Mouse (Mus musculus): ENCODE data around the gene Ssbp3. TPM values are rescaled to one million over a fixed set of nuclear protein-coding genes. Genes with fewer than 3 reads are reported as not detected.

The Ssbp3 gene
- polyA plus RNA-seq, 1 experiment from 2014 or later: 332 TPM

- 0 out of 2 replicates have a peak overlapping the region, but pooled peaks have one; percentile 5 for H3K4me3 ChIP-seq
- H3K9ac ChIP-seq: peak overlapping the region; percentile 26; the same call in 1 of the 2 replicates
- ATAC-seq (ENCODE audit: low FRiP score, low read depth): peak; percentile 83
Observed at GRCm38 (mm10) chr4:106939223-106939918, 28.9 kb downstream of the Ssbp3 start.

GRCm38 (mm10) chr4:106939919-106940227 is 29.4 kb downstream of the Ssbp3 start:
- Histone ChIP-seq H3K4me3 (0 out of 2 replicates have a peak overlapping the region, but pooled peaks have one; percentile 5), H3K4me2 (replicated peaks) (peak overlapping the region; percentile 41), H3K27me3 (replicated peaks) (no peaks in the 10 kb centered on the region), H3K9ac (peak overlapping the region; percentile 26; the same call in 1 of the 2 replicates), H3K9me3 (no peaks in the 10 kb centered on the region), H3K27ac (peak overlapping the region; percentile 61; the same call in 1 of the 2 replicates), H3K36me3 (peaks cover 17% of the 10 kb centered on the region; the same call in 1 of the 2 replicates), H3K4me1 (peaks cover 96% of the 10 kb centered on the region)
- no peak for ATAC-seq (ENCODE audit: low FRiP score, low read depth)
- WGBS: 41% methylated on average over 4 of the region's 4 CpGs

More at GRCm38 (mm10) chr4:106939223-106939918, 28.9 kb downstream of the Ssbp3 start:
- Histone ChIP-seq H3K4me2 (replicated peaks) (peak overlapping the region; percentile 41), H3K4me1 (peaks cover 98% of the 10 kb centered on the region), H3K9me3 (no peaks in the 10 kb centered on the region), H3K36me3 (peaks cover 20% of the 10 kb centered on the region; the same call in 1 of the 2 replicates), H3K27me3 (replicated peaks) (no peaks in the 10 kb centered on the region), H3K27ac (peak overlapping the region; percentile 61; the same call in 1 of the 2 replicates)
- WGBS: 8% methylated on average over 6 of the region's 6 CpGs

GRCm38 (mm10) chr4:106940945-106941344 is 30.4 kb downstream of the Ssbp3 start:
- Histone ChIP-seq H3K9me3 (no peaks in the 10 kb centered on the region), H3K4me3 (no peak overlapping the region), H3K27me3 (replicated peaks) (no peaks in the 10 kb centered on the region), H3K27ac (no peak overlapping the region), H3K4me2 (replicated peaks) (no peak overlapping the region), H3K9ac (no peak overlapping the region), H3K4me1 (peaks cover 95% of the 10 kb centered on the region), H3K36me3 (peaks cover 8% of the 10 kb centered on the region; the same call in 1 of the 2 replicates)
- no peak for ATAC-seq (ENCODE audit: low FRiP score, low read depth)
- 63% methylated on average over 6 of the region's 6 CpGs for WGBS

GRCm38 (mm10) chr4:106941475-106941874 is 31.0 kb downstream of the Ssbp3 start:
- Histone ChIP-seq H3K36me3 (peaks cover 8% of the 10 kb centered on the region; the same call in 1 of the 2 replicates), H3K4me3 (no peak overlapping the region), H3K27me3 (replicated peaks) (no peaks in the 10 kb centered on the region), H3K9ac (no peak overlapping the region), H3K4me2 (replicated peaks) (no peak overlapping the region), H3K9me3 (no peaks in the 10 kb centered on the region), H3K4me1 (peaks cover 95% of the 10 kb centered on the region), H3K27ac (no peak overlapping the region)
- ATAC-seq (ENCODE audit: low FRiP score, low read depth): no peak

- no peak overlapping the region for H3K27ac ChIP-seq
- no peaks in the 10 kb centered on the region for H3K9me3 ChIP-seq
- 93% methylated on average over 4 of the region's 4 CpGs for WGBS
- ATAC-seq (ENCODE audit: low FRiP score, low read depth): no peak
- H3K27me3 ChIP-seq (replicated peaks): no peaks in the 10 kb centered on the region
- no peak overlapping the region for H3K4me2 ChIP-seq (replicated peaks)
- H3K36me3 ChIP-seq: peaks cover 8% of the 10 kb centered on the region; the same call in 1 of the 2 replicates
- H3K4me1 ChIP-seq: peaks cover 95% of the 10 kb centered on the region
- H3K9ac ChIP-seq: no peak overlapping the region
- no peak overlapping the region for H3K4me3 ChIP-seq
Observed at GRCm38 (mm10) chr4:106942491-106942890, 32.0 kb downstream of the Ssbp3 start.

GRCm38 (mm10) chr4:106943627-106944026 is 33.1 kb downstream of the Ssbp3 start:
- ATAC-seq (ENCODE audit: low FRiP score, low read depth): no peak
- H3K9me3 ChIP-seq: no peaks in the 10 kb centered on the region
- H3K27me3 ChIP-seq (replicated peaks): no peaks in the 10 kb centered on the region
- H3K9ac ChIP-seq: no peak overlapping the region
- WGBS: 83% methylated on average over 2 of the region's 2 CpGs
- H3K36me3 ChIP-seq: peaks cover 8% of the 10 kb centered on the region; the same call in 1 of the 2 replicates
- no peak overlapping the region for H3K4me3 ChIP-seq
- H3K4me1 ChIP-seq: peaks cover 94% of the 10 kb centered on the region
- H3K27ac ChIP-seq: no peak overlapping the region
- no peak overlapping the region for H3K4me2 ChIP-seq (replicated peaks)

GRCm38 (mm10) chr4:106944898-106945297 is 34.4 kb downstream of the Ssbp3 start:
- no peaks in the 10 kb centered on the region for H3K9me3 ChIP-seq
- H3K4me2 ChIP-seq (replicated peaks): no peak overlapping the region
- WGBS: 74% methylated on average over 3 of the region's 3 CpGs
- no peaks in the 10 kb centered on the region for H3K27me3 ChIP-seq (replicated peaks)
- no peak overlapping the region for H3K9ac ChIP-seq
- peaks cover 94% of the 10 kb centered on the region for H3K4me1 ChIP-seq
- no peak for ATAC-seq (ENCODE audit: low FRiP score, low read depth)
- no peak overlapping the region for H3K27ac ChIP-seq
- no peak overlapping the region for H3K4me3 ChIP-seq
- H3K36me3 ChIP-seq: peaks cover 8% of the 10 kb centered on the region; the same call in 1 of the 2 replicates

GRCm38 (mm10) chr4:106947741-106948140 is 37.2 kb downstream of the Ssbp3 start:
- no peaks in the 10 kb centered on the region for H3K9me3 ChIP-seq
- no peak overlapping the region for H3K4me2 ChIP-seq (replicated peaks)
- peaks cover 7% of the 10 kb centered on the region; the same call in 1 of the 2 replicates for H3K36me3 ChIP-seq
- H3K27me3 ChIP-seq (replicated peaks): no peaks in the 10 kb centered on the region
- no peak overlapping the region for H3K9ac ChIP-seq
- H3K27ac ChIP-seq: no peak overlapping the region
- H3K4me3 ChIP-seq: no peak overlapping the region
- H3K4me1 ChIP-seq: peaks cover 87% of the 10 kb centered on the region
- WGBS: 81% methylated on average over 3 of the region's 3 CpGs
- ATAC-seq (ENCODE audit: low FRiP score, low read depth): no peak

- Histone ChIP-seq H3K4me1 (peaks cover 86% of the 10 kb centered on the region), H3K27me3 (replicated peaks) (no peaks in the 10 kb centered on the region), H3K36me3 (peaks cover 4% of the 10 kb centered on the region; the same call in 1 of the 2 replicates), H3K9ac (no peak overlapping the region), H3K4me3 (no peak overlapping the region), H3K9me3 (no peaks in the 10 kb centered on the region), H3K27ac (no peak overlapping the region), H3K4me2 (replicated peaks) (no peak overlapping the region)
- 70% methylated on average over 7 of the region's 7 CpGs for WGBS
- ATAC-seq (ENCODE audit: low FRiP score, low read depth): no peak
Observed at GRCm38 (mm10) chr4:106948546-106948945, 38.0 kb downstream of the Ssbp3 start.

GRCm38 (mm10) chr4:106949200-106949599 is 38.7 kb downstream of the Ssbp3 start:
- peaks cover 86% of the 10 kb centered on the region for H3K4me1 ChIP-seq
- H3K27me3 ChIP-seq (replicated peaks): no peaks in the 10 kb centered on the region
- no peak overlapping the region for H3K4me3 ChIP-seq
- no peak overlapping the region for H3K27ac ChIP-seq
- peaks cover under 1% of the 10 kb centered on the region; the same call in 1 of the 2 replicates for H3K36me3 ChIP-seq
- WGBS: 57% methylated on average over 6 of the region's 6 CpGs
- no peak for ATAC-seq (ENCODE audit: low FRiP score, low read depth)
- no peak overlapping the region for H3K9ac ChIP-seq
- H3K9me3 ChIP-seq: no peaks in the 10 kb centered on the region
- H3K4me2 ChIP-seq (replicated peaks): no peak overlapping the region

GRCm38 (mm10) chr4:106950801-106951200 is 40.3 kb downstream of the Ssbp3 start:
- ATAC-seq (ENCODE audit: low FRiP score, low read depth): no peak
- Histone ChIP-seq H3K9me3 (no peaks in the 10 kb centered on the region), H3K4me1 (peaks cover 88% of the 10 kb centered on the region), H3K36me3 (0 out of 2 replicates have a peak, but pooled peaks cover 3% of the 10 kb centered on the region), H3K9ac (no peak overlapping the region), H3K27me3 (replicated peaks) (no peaks in the 10 kb centered on the region), H3K4me2 (replicated peaks) (no peak overlapping the region), H3K4me3 (no peak overlapping the region), H3K27ac (no peak overlapping the region)
- 83% methylated on average over 4 of the region's 4 CpGs for WGBS

GRCm38 (mm10) chr4:106951455-106951854 is 41.0 kb downstream of the Ssbp3 start:
- H3K27ac ChIP-seq: no peak overlapping the region
- no peak overlapping the region for H3K4me2 ChIP-seq (replicated peaks)
- no peaks in the 10 kb centered on the region for H3K27me3 ChIP-seq (replicated peaks)
- H3K4me3 ChIP-seq: no peak overlapping the region
- H3K4me1 ChIP-seq: peaks cover 88% of the 10 kb centered on the region
- 49% methylated on average over 4 of the region's 4 CpGs for WGBS
- 0 out of 2 replicates have a peak, but pooled peaks cover 3% of the 10 kb centered on the region for H3K36me3 ChIP-seq
- no peak for ATAC-seq (ENCODE audit: low FRiP score, low read depth)
- H3K9me3 ChIP-seq: no peaks in the 10 kb centered on the region
- no peak overlapping the region for H3K9ac ChIP-seq
